Mouse (Mus musculus): ENCODE results near the gene Prom1. TPM values are rescaled to one million over a fixed set of nuclear protein-coding genes. Genes with fewer than 3 reads are reported as not detected.

The Prom1 gene
- polyA plus RNA-seq, 1 experiment from 2014 or later: 13.7 TPM

- no peak overlapping the region for H3K9ac ChIP-seq
- H3K4me1 ChIP-seq: peaks cover 15% of the 10 kb centered on the region
- H3K27ac ChIP-seq (replicated peaks): no peak overlapping the region
- no peak overlapping the region for H3K4me2 ChIP-seq
- H3K4me3 ChIP-seq: no peak overlapping the region
- no peaks in the 10 kb centered on the region for H3K36me3 ChIP-seq
- H3K9me3 ChIP-seq: peaks cover 6% of the 10 kb centered on the region
- no peak for ATAC-seq (ENCODE audit: extremely low read depth, insufficient number of reproducible peaks, low FRiP score, low TSS enrichment)
- H3K27me3 ChIP-seq (replicated peaks): peaks cover 21% of the 10 kb centered on the region
- 47% methylated on average over 8 of the region's 8 CpGs for WGBS
Measured at GRCm38 (mm10) chr5:44104686-44105085, 2.9 kb upstream of the Prom1 start.

- ATAC-seq (ENCODE audit: extremely low read depth, insufficient number of reproducible peaks, low FRiP score, low TSS enrichment): no peak
- no peak overlapping the region for H3K4me2 ChIP-seq
- WGBS: 76% methylated on average over 2 of the region's 2 CpGs
Measured at GRCm38 (mm10) chr5:44104120-44104519, 2.3 kb upstream of the Prom1 start.

DNA sequence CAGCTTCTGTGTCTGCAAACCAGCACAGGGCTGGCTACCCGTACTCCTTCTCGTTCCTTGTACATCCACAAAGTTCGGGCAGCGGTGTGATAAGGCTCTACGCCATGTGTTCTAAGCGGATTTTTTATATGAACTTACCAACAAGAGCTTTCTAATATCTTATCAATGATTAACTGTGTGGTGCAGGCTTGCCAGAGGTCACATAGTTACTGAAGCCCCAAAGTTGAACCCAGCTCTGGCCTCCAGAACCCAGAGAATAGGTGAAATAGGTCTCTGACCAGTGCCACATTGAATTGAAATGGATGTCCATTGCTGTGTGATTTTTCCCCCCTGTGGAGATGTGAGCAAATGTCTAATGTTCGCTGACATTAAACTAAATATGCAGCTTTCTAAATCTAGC lies 1.3 kb upstream of the Prom1 start:
- no peak for ATAC-seq (ENCODE audit: extremely low read depth, insufficient number of reproducible peaks, low FRiP score, low TSS enrichment)
- H3K4me2 ChIP-seq: no peak overlapping the region
- WGBS: 79% methylated on average over 7 of the region's 7 CpGs
- H3K27me3 ChIP-seq (replicated peaks): peaks cover 26% of the 10 kb centered on the region
- peaks cover 6% of the 10 kb centered on the region for H3K9me3 ChIP-seq
- H3K4me1 ChIP-seq: peaks cover 15% of the 10 kb centered on the region
- no peak overlapping the region for H3K27ac ChIP-seq (replicated peaks)
- no peaks in the 10 kb centered on the region for H3K36me3 ChIP-seq
- no peak overlapping the region for H3K4me3 ChIP-seq
- no peak overlapping the region for H3K9ac ChIP-seq

More at GRCm38 (mm10) chr5:44104120-44104519, 2.3 kb upstream of the Prom1 start:
- Histone ChIP-seq H3K4me1 (peaks cover 15% of the 10 kb centered on the region), H3K27ac (replicated peaks) (no peak overlapping the region), H3K27me3 (replicated peaks) (peaks cover 22% of the 10 kb centered on the region), H3K9ac (no peak overlapping the region), H3K9me3 (peaks cover 6% of the 10 kb centered on the region), H3K4me3 (no peak overlapping the region), H3K36me3 (no peaks in the 10 kb centered on the region)

- WGBS: under 1% methylated on average over 42 of the region's 43 CpGs
- H3K27ac ChIP-seq (replicated peaks): peak overlapping the region; percentile 51
Measured at GRCm38 (mm10) chr5:44100544-44101230, 1.1 kb downstream of the Prom1 start.

DNA sequence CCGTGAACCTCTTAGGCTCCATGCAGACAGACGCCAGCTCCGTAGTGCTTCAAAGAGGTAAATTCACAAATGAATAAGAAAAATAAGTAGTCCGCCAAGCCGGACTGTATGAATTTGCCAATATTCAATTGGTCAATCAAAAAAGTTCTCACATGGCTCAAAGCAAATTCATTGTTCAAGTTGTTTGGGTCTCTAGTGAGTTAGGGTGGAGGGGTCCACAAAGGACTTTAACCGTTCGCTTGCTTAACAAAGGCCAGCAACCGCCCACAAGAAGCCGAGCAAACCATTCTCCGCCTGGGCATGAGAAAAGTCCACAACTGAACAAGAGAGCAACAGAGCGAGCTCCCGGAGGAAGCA lies 1.7 kb downstream of the Prom1 start:
- peak overlapping the region; percentile 81 for H3K9ac ChIP-seq
- H3K27ac ChIP-seq (replicated peaks): peak overlapping the region; percentile 51
- 10% methylated on average over 12 of the region's 12 CpGs for whole genome bisulfite sequencing
- peak overlapping the region; percentile 96 for H3K4me2 ChIP-seq
- H3K9me3 ChIP-seq: peaks cover 6% of the 10 kb centered on the region
- H3K4me3 ChIP-seq: peak overlapping the region; percentile 67
- H3K27me3 ChIP-seq (replicated peaks): peaks cover 26% of the 10 kb centered on the region
- no peak for ATAC-seq (ENCODE audit: extremely low read depth, insufficient number of reproducible peaks, low FRiP score, low TSS enrichment)
- H3K36me3 ChIP-seq: no peaks in the 10 kb centered on the region
- H3K4me1 ChIP-seq: peaks cover 15% of the 10 kb centered on the region

More at GRCm38 (mm10) chr5:44100544-44101230, 1.1 kb downstream of the Prom1 start:
- peaks cover 6% of the 10 kb centered on the region for H3K9me3 ChIP-seq
- no peaks in the 10 kb centered on the region for H3K36me3 ChIP-seq
- peaks cover 15% of the 10 kb centered on the region for H3K4me1 ChIP-seq
- peak overlapping the region; percentile 81 for H3K9ac ChIP-seq
- peak; percentile 52; the same call in 1 of the 2 replicates for ATAC-seq (ENCODE audit: extremely low read depth, insufficient number of reproducible peaks, low FRiP score, low TSS enrichment)
- peak overlapping the region; percentile 67 for H3K4me3 ChIP-seq
- peaks cover 26% of the 10 kb centered on the region for H3K27me3 ChIP-seq (replicated peaks)
- peak overlapping the region; percentile 96 for H3K4me2 ChIP-seq

- Histone ChIP-seq H3K27ac (replicated peaks) (no peak overlapping the region), H3K4me3 (no peak overlapping the region), H3K27me3 (replicated peaks) (peaks cover 14% of the 10 kb centered on the region), H3K36me3 (peaks cover 14% of the 10 kb centered on the region), H3K4me1 (peaks cover 11% of the 10 kb centered on the region), H3K9ac (no peak overlapping the region), H3K4me2 (no peak overlapping the region), H3K9me3 (no peaks in the 10 kb centered on the region)
- ATAC-seq (ENCODE audit: extremely low read depth, insufficient number of reproducible peaks, low FRiP score, low TSS enrichment): no peak
- WGBS: 79% methylated on average over 5 of the region's 5 CpGs
Measured at GRCm38 (mm10) chr5:44096996-44097395, 4.8 kb downstream of the Prom1 start.

DNA sequence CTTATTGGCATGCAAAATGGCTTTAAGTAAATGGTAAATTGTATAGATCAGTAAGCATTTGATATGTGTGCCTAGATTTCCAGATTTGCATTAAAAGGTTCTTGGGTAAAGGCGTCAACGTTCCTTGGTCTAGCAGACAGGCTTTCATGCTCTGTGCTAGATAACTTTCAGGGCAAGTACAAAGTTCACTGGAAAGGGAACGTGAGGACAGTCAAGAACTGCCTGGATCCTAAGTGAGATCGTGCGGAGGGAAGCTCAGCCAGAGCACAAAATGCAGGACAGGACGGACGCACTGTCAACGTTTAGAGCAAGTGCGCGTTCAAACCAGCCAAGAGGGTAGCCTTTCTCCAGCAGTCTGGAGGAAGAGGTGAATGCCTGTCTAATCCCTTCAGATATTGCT lies 5.7 kb downstream of the Prom1 start:
- ATAC-seq (ENCODE audit: extremely low read depth, insufficient number of reproducible peaks, low FRiP score, low TSS enrichment): no peak
- Histone ChIP-seq H3K36me3 (peaks cover 16% of the 10 kb centered on the region), H3K4me3 (no peak overlapping the region), H3K9ac (no peak overlapping the region), H3K27me3 (replicated peaks) (peaks cover 6% of the 10 kb centered on the region; the same call in 1 of the 2 replicates), H3K9me3 (no peaks in the 10 kb centered on the region), H3K27ac (replicated peaks) (no peak overlapping the region), H3K4me2 (no peak overlapping the region), H3K4me1 (0 out of 2 replicates have a peak, but pooled peaks cover 4% of the 10 kb centered on the region)
- WGBS: 84% methylated on average over 10 of the region's 10 CpGs

DNA sequence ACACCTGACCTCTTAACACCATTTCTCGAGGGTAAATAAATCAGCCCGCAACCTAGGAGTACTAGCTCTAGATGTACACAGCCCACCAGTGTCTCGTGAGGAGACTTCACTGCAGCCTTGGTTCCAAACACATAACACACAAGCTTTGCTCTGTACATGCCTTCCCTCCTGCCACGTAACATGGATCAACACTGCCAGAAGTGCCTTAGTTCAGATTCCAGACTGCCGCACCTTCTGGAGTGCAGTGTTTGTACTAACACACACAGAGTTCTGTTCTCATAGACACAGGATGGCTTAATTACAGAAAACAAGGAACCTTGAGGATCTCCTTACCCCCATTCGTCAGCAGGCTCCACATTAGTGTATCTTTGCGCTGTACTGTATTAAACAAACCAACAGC lies 6.1 kb downstream of the Prom1 start:
- H3K36me3 ChIP-seq: peaks cover 16% of the 10 kb centered on the region
- ATAC-seq (ENCODE audit: extremely low read depth, insufficient number of reproducible peaks, low FRiP score, low TSS enrichment): no peak
- H3K4me3 ChIP-seq: no peak overlapping the region
- peaks cover 6% of the 10 kb centered on the region; the same call in 1 of the 2 replicates for H3K27me3 ChIP-seq (replicated peaks)
- H3K4me2 ChIP-seq: no peak overlapping the region
- 0 out of 2 replicates have a peak, but pooled peaks cover 4% of the 10 kb centered on the region for H3K4me1 ChIP-seq
- no peaks in the 10 kb centered on the region for H3K9me3 ChIP-seq
- no peak overlapping the region for H3K9ac ChIP-seq
- no peak overlapping the region for H3K27ac ChIP-seq (replicated peaks)
- 77% methylated on average over 7 of the region's 7 CpGs for WGBS

GRCm38 (mm10) chr5:44087034-44087433 lies 14.8 kb downstream of the Prom1 start:
- H3K9me3 ChIP-seq: no peaks in the 10 kb centered on the region
- H3K27ac ChIP-seq (replicated peaks): peak overlapping the region; percentile 76
- no peak overlapping the region for H3K9ac ChIP-seq
- WGBS: 28% methylated on average over 5 of the region's 5 CpGs
- peaks cover 19% of the 10 kb centered on the region for H3K4me1 ChIP-seq
- peak; percentile 51; the same call in 1 of the 2 replicates for ATAC-seq (ENCODE audit: extremely low read depth, insufficient number of reproducible peaks, low FRiP score, low TSS enrichment)
- H3K36me3 ChIP-seq: 0 out of 2 replicates have a peak, but pooled peaks cover 3% of the 10 kb centered on the region
- H3K4me2 ChIP-seq: no peak overlapping the region
- H3K4me3 ChIP-seq: no peak overlapping the region
- H3K27me3 ChIP-seq (replicated peaks): no peaks in the 10 kb centered on the region

- Histone ChIP-seq H3K27me3 (replicated peaks) (no peaks in the 10 kb centered on the region), H3K4me1 (peaks cover 19% of the 10 kb centered on the region), H3K9ac (no peak overlapping the region), H3K27ac (replicated peaks) (no peak overlapping the region), H3K9me3 (no peaks in the 10 kb centered on the region), H3K4me3 (no peak overlapping the region), H3K4me2 (no peak overlapping the region), H3K36me3 (no peaks in the 10 kb centered on the region)
- WGBS: 66% methylated on average over 7 of the region's 7 CpGs
- ATAC-seq (ENCODE audit: extremely low read depth, insufficient number of reproducible peaks, low FRiP score, low TSS enrichment): no peak
Measured at GRCm38 (mm10) chr5:44085871-44086270, 16.0 kb downstream of the Prom1 start.

GRCm38 (mm10) chr5:44081108-44081507 lies 20.7 kb downstream of the Prom1 start:
- no peak overlapping the region for H3K9ac ChIP-seq
- no peak overlapping the region for H3K27ac ChIP-seq (replicated peaks)
- H3K9me3 ChIP-seq: no peaks in the 10 kb centered on the region
- no peak overlapping the region for H3K4me3 ChIP-seq
- no peak for ATAC-seq (ENCODE audit: extremely low read depth, insufficient number of reproducible peaks, low FRiP score, low TSS enrichment)
- 0 out of 2 replicates have a peak, but pooled peaks cover 3% of the 10 kb centered on the region for H3K4me1 ChIP-seq
- no peaks in the 10 kb centered on the region for H3K36me3 ChIP-seq
- H3K27me3 ChIP-seq (replicated peaks): no peaks in the 10 kb centered on the region
- WGBS: 91% methylated on average over 1 of the region's 1 CpGs
- no peak overlapping the region for H3K4me2 ChIP-seq

All from heart, embryonic 13.5 days (tissue).